Mouse (Mus musculus): ENCODE results near the gene Rb1. TPM values are rescaled to one million over a fixed set of nuclear protein-coding genes. Genes with fewer than 3 reads are reported as not detected.
A peak's percentile ranks its signal among the peaks of the same experiment; 100 is the strongest.

Gene Rb1
- polyA plus RNA-seq, 1 experiment from 2014 or later, result 26.0 TPM

- no peak overlapping the region for H3K9ac ChIP-seq
- peak overlapping the region; percentile 78 for H3K27ac ChIP-seq
- no peaks in the 10 kb centered on the region for H3K9me3 ChIP-seq
- 68% methylated on average over 4 of the region's 4 CpGs for WGBS
- no peaks in the 10 kb centered on the region for H3K27me3 ChIP-seq (replicated peaks)
- no peaks in the 10 kb centered on the region; the same call in 1 of the 2 replicates for H3K4me1 ChIP-seq
- H3K4me2 ChIP-seq, result no peak overlapping the region
- H3K36me3 ChIP-seq, result no peaks in the 10 kb centered on the region
- ATAC-seq (ENCODE audit: insufficient read depth, low FRiP score, low read depth), result 0 out of 2 replicates have a peak, but pooled peaks have one; percentile 16
- H3K4me3 ChIP-seq (replicated peaks), result no peak overlapping the region
Measured at GRCm38 (mm10) chr14:73254412-73254811, 71.2 kb downstream of the Rb1 start.

- WGBS, result 57% methylated on average over 6 of the region's 6 CpGs
- Histone ChIP-seq H3K4me1 (no peaks in the 10 kb centered on the region; the same call in 1 of the 2 replicates), H3K4me2 (no peak overlapping the region), H3K9ac (no peak overlapping the region), H3K27ac (peak overlapping the region; percentile 78), H3K36me3 (no peaks in the 10 kb centered on the region), H3K27me3 (replicated peaks) (no peaks in the 10 kb centered on the region), H3K9me3 (no peaks in the 10 kb centered on the region), H3K4me3 (replicated peaks) (no peak overlapping the region)
- peak; percentile 88 for ATAC-seq (ENCODE audit: insufficient read depth, low FRiP score, low read depth)
Measured at GRCm38 (mm10) chr14:73253453-73254251, 72.0 kb downstream of the Rb1 start.

GRCm38 (mm10) chr14:73252276-73252675, 73.3 kb downstream of the Rb1 start:
- peak overlapping the region; percentile 78; the same call in 1 of the 2 replicates for H3K27ac ChIP-seq
- H3K27me3 ChIP-seq (replicated peaks), result no peaks in the 10 kb centered on the region
- H3K4me2 ChIP-seq, result no peak overlapping the region
- H3K9me3 ChIP-seq, result no peaks in the 10 kb centered on the region
- no peak for ATAC-seq (ENCODE audit: insufficient read depth, low FRiP score, low read depth)
- no peaks in the 10 kb centered on the region; the same call in 1 of the 2 replicates for H3K4me1 ChIP-seq
- 75% methylated on average over 2 of the region's 2 CpGs for WGBS
- no peak overlapping the region for H3K9ac ChIP-seq
- H3K4me3 ChIP-seq (replicated peaks), result no peak overlapping the region
- no peaks in the 10 kb centered on the region for H3K36me3 ChIP-seq

GRCm38 (mm10) chr14:73250056-73250455, 75.6 kb downstream of the Rb1 start:
- no peak for ATAC-seq (ENCODE audit: insufficient read depth, low FRiP score, low read depth)
- H3K4me1 ChIP-seq, result no peaks in the 10 kb centered on the region; the same call in 1 of the 2 replicates
- no peaks in the 10 kb centered on the region for H3K27me3 ChIP-seq (replicated peaks)

DNA sequence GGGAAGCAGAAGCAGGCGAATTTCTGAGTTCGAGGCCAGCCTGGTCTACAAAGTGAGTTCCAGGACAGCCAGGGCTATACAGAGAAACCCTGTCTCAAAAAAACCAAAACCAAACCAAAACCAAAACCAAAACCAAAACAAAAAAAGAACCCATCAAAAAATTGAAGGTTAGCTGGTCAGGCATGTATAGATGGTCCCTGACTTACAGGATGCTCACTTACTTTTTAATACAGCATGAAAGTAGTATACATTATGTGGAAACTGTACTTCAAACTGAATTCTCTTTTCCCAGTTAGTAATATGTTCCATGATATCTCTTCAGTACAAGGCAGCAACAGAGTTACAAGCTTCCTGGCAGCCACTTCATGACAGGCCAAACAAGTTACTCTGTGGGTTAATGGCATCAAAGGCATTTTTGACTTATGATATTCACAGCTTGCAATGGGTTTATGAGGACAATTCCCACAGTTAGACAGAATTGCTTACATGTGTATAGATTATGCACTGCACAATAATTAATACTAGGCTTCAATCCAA, 81.5 kb downstream of the Rb1 start:
- H3K4me3 ChIP-seq (replicated peaks), result no peak overlapping the region
- no peaks in the 10 kb centered on the region for H3K4me1 ChIP-seq
- H3K36me3 ChIP-seq, result no peaks in the 10 kb centered on the region
- H3K27ac ChIP-seq, result no peak overlapping the region
- no peaks in the 10 kb centered on the region for H3K9me3 ChIP-seq
- WGBS, result 92% methylated on average over 2 of the region's 2 CpGs
- no peak overlapping the region for H3K9ac ChIP-seq
- no peak overlapping the region for H3K4me2 ChIP-seq
- no peak for ATAC-seq (ENCODE audit: insufficient read depth, low FRiP score, low read depth)
- H3K27me3 ChIP-seq (replicated peaks), result no peaks in the 10 kb centered on the region

More at GRCm38 (mm10) chr14:73250056-73250455, 75.6 kb downstream of the Rb1 start:
- no peak overlapping the region for H3K4me3 ChIP-seq (replicated peaks)
- no peaks in the 10 kb centered on the region for H3K36me3 ChIP-seq
- no peaks in the 10 kb centered on the region for H3K9me3 ChIP-seq
- no peak overlapping the region for H3K27ac ChIP-seq
- H3K9ac ChIP-seq, result no peak overlapping the region
- 87% methylated on average over 2 of the region's 2 CpGs for WGBS
- H3K4me2 ChIP-seq, result no peak overlapping the region

- Histone ChIP-seq H3K4me1 (no peaks in the 10 kb centered on the region), H3K27ac (no peak overlapping the region), H3K4me3 (replicated peaks) (no peak overlapping the region), H3K36me3 (no peaks in the 10 kb centered on the region), H3K9me3 (no peaks in the 10 kb centered on the region), H3K27me3 (replicated peaks) (no peaks in the 10 kb centered on the region), H3K4me2 (no peak overlapping the region), H3K9ac (no peak overlapping the region)
- no peak for ATAC-seq (ENCODE audit: insufficient read depth, low FRiP score, low read depth)
- WGBS, result 24% methylated on average over 3 of the region's 3 CpGs
Measured at GRCm38 (mm10) chr14:73239857-73240256, 85.8 kb downstream of the Rb1 start.

DNA sequence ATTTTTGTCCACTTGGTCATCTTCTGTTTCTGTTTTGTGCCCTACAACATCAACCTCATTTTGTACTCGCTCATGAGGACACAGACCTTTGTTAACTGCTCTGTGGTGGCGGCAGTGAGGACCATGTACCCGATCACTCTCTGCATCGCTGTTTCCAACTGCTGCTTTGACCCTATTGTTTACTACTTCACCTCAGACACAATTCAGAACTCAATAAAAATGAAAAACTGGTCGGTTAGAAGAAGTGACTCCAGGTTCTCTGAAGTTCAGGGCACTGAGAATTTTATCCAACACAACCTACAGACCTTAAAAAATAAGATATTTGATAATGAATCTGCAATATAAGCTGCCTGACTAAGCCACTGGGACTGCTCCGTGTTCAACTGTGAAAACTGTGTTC, 86.3 kb downstream of the Rb1 start:
- Histone ChIP-seq H3K27me3 (replicated peaks) (no peaks in the 10 kb centered on the region), H3K27ac (peak overlapping the region; percentile 98), H3K36me3 (no peaks in the 10 kb centered on the region), H3K4me1 (no peaks in the 10 kb centered on the region), H3K9ac (peak overlapping the region; percentile 50), H3K4me2 (peak overlapping the region; percentile 47), H3K9me3 (no peaks in the 10 kb centered on the region), H3K4me3 (replicated peaks) (peak overlapping the region; percentile 61)
- no peak for ATAC-seq (ENCODE audit: insufficient read depth, low FRiP score, low read depth)
- 1% methylated on average over 6 of the region's 6 CpGs for WGBS

- Histone ChIP-seq H3K36me3 (no peaks in the 10 kb centered on the region), H3K9me3 (no peaks in the 10 kb centered on the region), H3K9ac (peak overlapping the region; percentile 50), H3K27ac (peak overlapping the region; percentile 98), H3K4me2 (peak overlapping the region; percentile 47), H3K4me1 (no peaks in the 10 kb centered on the region), H3K4me3 (replicated peaks) (peak overlapping the region; percentile 61), H3K27me3 (replicated peaks) (no peaks in the 10 kb centered on the region)
- WGBS, result under 1% methylated on average over 20 of the region's 20 CpGs
- peak; percentile 77; the same call in 1 of the 2 replicates for ATAC-seq (ENCODE audit: insufficient read depth, low FRiP score, low read depth)
Measured at GRCm38 (mm10) chr14:73238498-73239250, 86.9 kb downstream of the Rb1 start.

- ATAC-seq (ENCODE audit: insufficient read depth, low FRiP score, low read depth), result peak; percentile 84
- Histone ChIP-seq H3K4me1 (no peaks in the 10 kb centered on the region), H3K9ac (peak within 1 kb of the TSS; percentile 50), H3K4me2 (peak within 1 kb of the TSS; percentile 47), H3K4me3 (replicated peaks) (peak within 1 kb of the TSS; percentile 61), H3K27ac (peak within 1 kb of the TSS; percentile 98), H3K9me3 (no peaks in the 10 kb centered on the region), H3K36me3 (no peaks in the 10 kb centered on the region), H3K27me3 (replicated peaks) (no peaks in the 10 kb centered on the region)
- WGBS, result under 1% methylated on average over 19 of the region's 19 CpGs
Measured at GRCm38 (mm10) chr14:73237848-73238321, 87.7 kb downstream of the Rb1 start, which contains the start of gene Lpar6. Gene Lpar6, plus strand, starts transcription at chr14:73237895.

DNA sequence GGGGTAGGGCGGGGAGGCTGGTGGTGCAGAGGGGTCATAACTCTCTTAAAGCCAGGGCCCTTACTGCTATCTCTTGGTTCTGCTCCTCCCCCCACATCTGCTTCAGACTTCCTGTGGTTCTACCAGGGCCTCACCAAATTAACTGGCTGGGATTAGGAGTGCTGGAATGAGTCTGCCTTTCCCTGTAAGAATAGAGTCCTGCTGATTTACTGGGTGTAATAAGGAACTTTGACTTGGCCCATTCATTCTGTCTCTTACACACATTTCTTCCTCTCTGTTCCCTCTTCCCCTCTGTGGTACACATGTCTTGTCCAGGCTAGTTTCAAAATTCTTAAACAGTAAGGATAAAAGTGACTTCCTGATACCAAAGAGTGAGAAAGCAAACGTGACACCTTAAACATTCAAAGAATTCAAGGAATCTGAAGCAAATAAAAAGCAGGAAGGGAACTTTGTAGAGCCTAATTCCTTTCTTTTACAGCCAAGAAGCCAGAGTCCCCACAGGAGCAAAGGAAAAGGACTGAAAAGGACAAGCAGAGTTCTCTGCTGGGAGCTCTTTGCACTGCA, 91.1 kb downstream of the Rb1 start:
- no peak overlapping the region for H3K4me2 ChIP-seq
- H3K4me3 ChIP-seq (replicated peaks), result no peak overlapping the region
- H3K9ac ChIP-seq, result no peak overlapping the region
- 29% methylated on average over 2 of the region's 2 CpGs for WGBS
- no peaks in the 10 kb centered on the region for H3K36me3 ChIP-seq
- H3K4me1 ChIP-seq, result no peaks in the 10 kb centered on the region
- no peaks in the 10 kb centered on the region for H3K9me3 ChIP-seq
- no peaks in the 10 kb centered on the region for H3K27me3 ChIP-seq (replicated peaks)
- ATAC-seq (ENCODE audit: insufficient read depth, low FRiP score, low read depth), result no peak
- peak overlapping the region; percentile 79 for H3K27ac ChIP-seq

GRCm38 (mm10) chr14:73231286-73231982, 94.2 kb downstream of the Rb1 start:
- H3K9ac ChIP-seq, result no peak overlapping the region
- H3K4me3 ChIP-seq (replicated peaks), result no peak overlapping the region
- no peaks in the 10 kb centered on the region for H3K36me3 ChIP-seq
- no peaks in the 10 kb centered on the region for H3K27me3 ChIP-seq (replicated peaks)
- peak overlapping the region; percentile 21; the same call in 1 of the 2 replicates for H3K27ac ChIP-seq
- ATAC-seq (ENCODE audit: insufficient read depth, low FRiP score, low read depth), result no peak
- 36% methylated on average over 5 of the region's 5 CpGs for WGBS
- no peaks in the 10 kb centered on the region for H3K9me3 ChIP-seq
- 0 out of 2 replicates have a peak, but pooled peaks cover 4% of the 10 kb centered on the region for H3K4me1 ChIP-seq
- no peak overlapping the region for H3K4me2 ChIP-seq
